Mouse (Mus musculus) liver, embryonic 12.5 days (tissue): ENCODE results near the gene Aldh4a1. TPM values are rescaled to one million over a fixed set of nuclear protein-coding genes. Genes with fewer than 3 reads are reported as not detected.

Experiments
- ATAC-seq: fragments of 200-750 bp; cut with Nextera tagmentation; 2 replicates; pipeline ENCODE4 v1.8.0; 2017; ENCODE audit warnings: moderate number of reproducible peaks, mild to moderate bottlenecking, moderate library complexity
- H3K27ac ChIP-seq: fragments of 300-500 bp; sonication (generic); 2 replicates; pipeline ENCODE4 v1.5.1; 2016; ENCODE audit warnings: mild to moderate bottlenecking
- H3K27me3 ChIP-seq: fragments of 300-500 bp; sonication (generic); replicated peaks from 2 replicates; pipeline ENCODE4 v1.6.1; 2016; ENCODE audit warnings: mild to moderate bottlenecking, moderate library complexity
- H3K36me3 ChIP-seq: fragments of 300-500 bp; sonication (generic); 2 replicates; pipeline ENCODE4 v1.6.1; 2016; ENCODE audit warnings: mild to moderate bottlenecking, moderate library complexity
- H3K4me1 ChIP-seq: fragments of 300-500 bp; sonication (generic); 2 replicates; pipeline ENCODE4 v1.6.1; 2016
- H3K4me2 ChIP-seq: fragments of 300-500 bp; sonication (generic); 2 replicates; pipeline ENCODE4 v1.6.1; 2016; ENCODE audit warnings: mild to moderate bottlenecking, moderate library complexity
- H3K4me3 ChIP-seq: fragments of 300-500 bp; sonication (generic); 2 replicates; pipeline ENCODE4 v1.5.1; 2016; ENCODE audit warnings: mild to moderate bottlenecking, moderate library complexity
- H3K9ac ChIP-seq: fragments of 300-500 bp; sonication (generic); 2 replicates; pipeline ENCODE4 v1.6.1; 2016; ENCODE audit warnings: mild to moderate bottlenecking, moderate library complexity
- H3K9me3 ChIP-seq: fragments of 300-500 bp; sonication (generic); replicated peaks from 2 replicates; pipeline ENCODE4 v1.6.1; 2016; ENCODE audit warnings: mild to moderate bottlenecking, moderate library complexity
- WGBS: fragments of 180-500 bp; shearing (Covaris S2); methylation state at CpG from one replicate; pipeline ENCODE4 v1.1.7; 2016; ENCODE audit not compliant: insufficient replicate concordance; 5-methylcytosine and 5-hydroxymethylcytosine counted together
- polyA plus RNA-seq: library from polyadenylated mRNA; unstranded; fragments of >200 nt; fragmentation: Nextera tagmentation; extraction: Ambion mirVana; gene quantifications from 2 replicates; pipeline ENCODE4 v1.2.1, GENCODE M21; 2016

Gene Aldh4a1
- polyA plus RNA-seq, 1 experiment from 2014 or later = 52.0 TPM

- Histone ChIP-seq H3K36me3 (no peaks in the 10 kb centered on the region), H3K9me3 (no peaks in the 10 kb centered on the region), H3K4me2 (peak overlapping the region; percentile 50), H3K9ac (0 out of 2 replicates have a peak overlapping the region, but pooled peaks have one; percentile 36), H3K27me3 (peaks cover 55% of the 10 kb centered on the region), H3K4me1 (peaks cover 62% of the 10 kb centered on the region), H3K4me3 (0 out of 2 replicates have a peak overlapping the region, but pooled peaks have one; percentile 7), H3K27ac (peak overlapping the region; percentile 71)
- WGBS = 18% methylated on average over 15 of the region's 15 CpGs
- ATAC-seq = no peak
Observed at GRCm38 (mm10) chr4:139580663-139581336, 41.9 kb upstream of the Aldh4a1 start.

DNA sequence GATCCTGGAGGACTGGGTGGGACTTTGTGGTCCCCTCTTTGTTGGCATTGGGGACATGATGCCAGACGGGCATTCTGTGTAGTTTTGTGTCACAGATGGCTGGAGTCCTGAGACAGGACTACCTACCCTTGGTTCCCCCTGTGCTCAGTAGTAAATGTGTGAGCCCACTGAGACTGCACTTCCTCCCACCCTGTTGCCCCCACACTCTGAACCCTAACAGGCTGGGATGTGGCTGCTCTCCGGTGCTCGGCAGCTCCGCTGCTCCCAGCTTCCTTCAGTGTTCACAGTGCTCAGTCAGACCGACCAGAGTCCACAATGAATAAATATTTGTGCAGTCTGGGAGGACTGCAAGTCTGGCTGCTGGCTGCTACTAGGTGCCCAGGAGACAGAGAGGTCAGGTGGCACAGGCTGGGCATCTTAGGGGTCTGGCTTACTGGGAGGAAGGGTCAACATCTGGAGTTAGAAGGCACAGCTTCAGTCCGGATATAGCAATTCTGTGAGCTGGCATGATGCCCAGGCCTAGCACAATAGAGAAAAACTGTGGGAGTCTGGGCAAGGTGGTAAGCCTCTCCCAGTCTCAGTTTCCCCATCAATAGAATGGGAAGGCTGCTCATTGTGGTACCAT is 41.1 kb upstream of the Aldh4a1 start:
- H3K27me3 ChIP-seq = peaks cover 48% of the 10 kb centered on the region
- peak overlapping the region; percentile 71 for H3K27ac ChIP-seq
- ATAC-seq = 0 out of 2 replicates have a peak, but pooled peaks have one; percentile 20
- no peak overlapping the region for H3K9ac ChIP-seq
- H3K9me3 ChIP-seq = no peaks in the 10 kb centered on the region
- no peak overlapping the region for H3K4me3 ChIP-seq
- peaks cover 64% of the 10 kb centered on the region for H3K4me1 ChIP-seq
- H3K4me2 ChIP-seq = peak overlapping the region; percentile 50
- H3K36me3 ChIP-seq = no peaks in the 10 kb centered on the region
- 39% methylated on average over 6 of the region's 6 CpGs for WGBS

DNA sequence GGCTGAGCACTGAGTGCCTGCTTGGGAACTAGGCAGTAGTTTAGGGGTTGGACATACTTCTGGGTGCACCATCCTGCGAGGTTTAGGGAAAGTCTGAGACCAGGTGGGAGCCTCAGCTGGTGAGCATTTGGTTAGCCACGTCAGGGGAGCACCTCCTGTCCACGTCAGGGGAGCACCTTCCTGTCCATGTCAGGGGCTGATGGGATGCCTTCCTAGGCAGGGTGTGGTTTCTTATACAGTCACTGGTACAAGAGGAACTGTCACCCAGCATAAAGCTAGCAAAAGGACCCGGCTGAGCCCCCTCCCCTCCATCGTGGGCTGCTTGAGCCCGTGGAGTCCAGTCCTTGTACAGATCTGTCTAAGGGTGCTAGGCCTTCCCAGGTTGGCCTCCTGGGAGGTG is 40.3 kb upstream of the Aldh4a1 start:
- 52% methylated on average over 6 of the region's 6 CpGs for WGBS

DNA sequence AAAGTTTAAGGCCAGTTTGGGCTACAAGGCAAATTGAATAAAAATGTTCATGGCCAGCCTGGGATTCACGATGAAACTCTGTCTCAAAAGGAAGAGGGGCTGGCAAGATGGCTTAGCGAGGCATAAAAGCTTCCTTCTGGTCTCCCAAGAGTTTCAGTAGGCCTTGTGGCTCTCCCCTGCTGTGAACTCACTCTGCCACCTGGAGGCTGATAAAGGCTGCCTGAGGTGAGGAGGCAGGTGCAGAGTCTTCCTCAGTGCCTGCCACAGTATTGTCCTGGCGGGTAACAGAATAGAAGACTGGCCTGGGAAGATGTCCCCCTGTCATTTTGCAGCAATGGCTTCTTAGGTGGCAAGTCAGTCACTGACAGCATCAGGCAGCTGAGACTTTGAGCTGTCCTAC is 39.8 kb upstream of the Aldh4a1 start:
- Histone ChIP-seq H3K36me3 (no peaks in the 10 kb centered on the region), H3K9ac (no peak overlapping the region), H3K4me2 (no peak overlapping the region), H3K4me3 (no peak overlapping the region), H3K27ac (no peak overlapping the region), H3K27me3 (peaks cover 34% of the 10 kb centered on the region; the same call in 1 of the 2 replicates), H3K4me1 (peaks cover 71% of the 10 kb centered on the region), H3K9me3 (no peaks in the 10 kb centered on the region)
- WGBS = 59% methylated on average over 3 of the region's 3 CpGs
- no peak for ATAC-seq

More for the DNA sequence above, 40.3 kb upstream of the Aldh4a1 start:
- Histone ChIP-seq H3K4me1 (peaks cover 66% of the 10 kb centered on the region), H3K36me3 (no peaks in the 10 kb centered on the region), H3K9ac (no peak overlapping the region), H3K27me3 (peaks cover 40% of the 10 kb centered on the region), H3K27ac (no peak overlapping the region), H3K4me2 (0 out of 2 replicates have a peak overlapping the region, but pooled peaks have one; percentile 50), H3K9me3 (no peaks in the 10 kb centered on the region), H3K4me3 (no peak overlapping the region)
- no peak for ATAC-seq

DNA sequence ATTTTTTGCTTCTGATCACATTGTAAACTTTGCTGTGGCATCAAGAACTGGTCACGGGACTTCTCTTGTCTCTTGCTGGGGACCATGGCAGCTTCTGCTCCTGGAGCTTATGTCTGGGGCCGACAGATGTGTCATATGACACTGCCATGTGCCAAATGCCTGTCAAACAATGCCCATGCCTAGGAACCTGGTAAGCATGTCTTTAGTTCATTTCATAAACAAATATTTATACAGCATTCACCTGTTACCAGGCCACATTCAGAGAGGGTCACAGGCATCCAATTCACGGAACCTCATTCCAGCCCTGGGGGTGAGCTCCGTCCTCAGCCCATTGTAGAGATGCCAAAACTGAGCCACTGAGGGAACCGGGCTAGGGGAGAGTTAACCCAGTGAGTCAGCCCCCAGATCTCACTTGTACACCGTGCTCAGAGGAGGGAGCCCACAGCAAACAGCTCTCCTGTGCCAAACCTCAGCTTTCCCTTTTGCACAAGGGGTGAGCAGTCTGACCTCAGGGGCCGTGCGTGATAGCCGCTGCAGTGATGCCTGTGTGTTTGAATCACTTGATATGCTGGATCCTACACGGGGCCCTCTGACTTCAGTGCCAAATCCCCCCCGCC is 38.9 kb upstream of the Aldh4a1 start:
- no peak for ATAC-seq
- peaks cover 26% of the 10 kb centered on the region; the same call in 1 of the 2 replicates for H3K27me3 ChIP-seq
- no peaks in the 10 kb centered on the region for H3K9me3 ChIP-seq
- no peak overlapping the region for H3K4me3 ChIP-seq
- WGBS = 69% methylated on average over 11 of the region's 11 CpGs
- no peak overlapping the region for H3K4me2 ChIP-seq
- H3K4me1 ChIP-seq = peaks cover 71% of the 10 kb centered on the region
- H3K27ac ChIP-seq = no peak overlapping the region
- H3K9ac ChIP-seq = no peak overlapping the region
- no peaks in the 10 kb centered on the region for H3K36me3 ChIP-seq

GRCm38 (mm10) chr4:139584704-139585103 is 38.0 kb upstream of the Aldh4a1 start:
- no peak overlapping the region for H3K4me2 ChIP-seq
- peaks cover 66% of the 10 kb centered on the region for H3K4me1 ChIP-seq
- WGBS = 81% methylated on average over 11 of the region's 11 CpGs
- no peaks in the 10 kb centered on the region for H3K9me3 ChIP-seq
- no peak overlapping the region for H3K9ac ChIP-seq
- H3K27me3 ChIP-seq = peaks cover 17% of the 10 kb centered on the region; the same call in 1 of the 2 replicates
- H3K36me3 ChIP-seq = no peaks in the 10 kb centered on the region
- ATAC-seq = no peak
- no peak overlapping the region for H3K27ac ChIP-seq
- H3K4me3 ChIP-seq = no peak overlapping the region

- Histone ChIP-seq H3K27ac (no peak overlapping the region), H3K36me3 (no peaks in the 10 kb centered on the region), H3K9ac (no peak overlapping the region), H3K4me1 (peaks cover 58% of the 10 kb centered on the region), H3K4me2 (no peak overlapping the region), H3K27me3 (peaks cover 7% of the 10 kb centered on the region; the same call in 1 of the 2 replicates), H3K9me3 (no peaks in the 10 kb centered on the region), H3K4me3 (no peak overlapping the region)
- WGBS = 66% methylated on average over 7 of the region's 7 CpGs
- peak; percentile 31; the same call in 1 of the 2 replicates for ATAC-seq
Observed at GRCm38 (mm10) chr4:139585713-139586112, 37.0 kb upstream of the Aldh4a1 start.

GRCm38 (mm10) chr4:139587370-139587769 is 35.3 kb upstream of the Aldh4a1 start:
- no peak overlapping the region for H3K4me2 ChIP-seq
- 57% methylated on average over 4 of the region's 4 CpGs for WGBS
- no peaks in the 10 kb centered on the region for H3K36me3 ChIP-seq
- no peak for ATAC-seq
- H3K9ac ChIP-seq = no peak overlapping the region
- H3K27me3 ChIP-seq = no peaks in the 10 kb centered on the region
- no peak overlapping the region for H3K27ac ChIP-seq
- no peak overlapping the region for H3K4me3 ChIP-seq
- H3K9me3 ChIP-seq = no peaks in the 10 kb centered on the region
- peaks cover 44% of the 10 kb centered on the region for H3K4me1 ChIP-seq

- ATAC-seq = no peak
- no peaks in the 10 kb centered on the region for H3K36me3 ChIP-seq
- no peaks in the 10 kb centered on the region for H3K9me3 ChIP-seq
- H3K27me3 ChIP-seq = no peaks in the 10 kb centered on the region
- WGBS = 79% methylated on average over 4 of the region's 4 CpGs
- peaks cover 40% of the 10 kb centered on the region for H3K4me1 ChIP-seq
- no peak overlapping the region for H3K4me3 ChIP-seq
- no peak overlapping the region for H3K9ac ChIP-seq
- no peak overlapping the region for H3K4me2 ChIP-seq
- no peak overlapping the region for H3K27ac ChIP-seq
Observed at GRCm38 (mm10) chr4:139587773-139588172, 34.9 kb upstream of the Aldh4a1 start.

GRCm38 (mm10) chr4:139589351-139590027 is 33.2 kb upstream of the Aldh4a1 start:
- ATAC-seq = no peak
- H3K9ac ChIP-seq = no peak overlapping the region
- H3K36me3 ChIP-seq = no peaks in the 10 kb centered on the region
- H3K27ac ChIP-seq = no peak overlapping the region
- no peaks in the 10 kb centered on the region for H3K9me3 ChIP-seq
- H3K4me3 ChIP-seq = no peak overlapping the region
- H3K27me3 ChIP-seq = no peaks in the 10 kb centered on the region
- H3K4me1 ChIP-seq = peaks cover 34% of the 10 kb centered on the region
- WGBS = 54% methylated on average over 5 of the region's 5 CpGs
- no peak overlapping the region for H3K4me2 ChIP-seq

DNA sequence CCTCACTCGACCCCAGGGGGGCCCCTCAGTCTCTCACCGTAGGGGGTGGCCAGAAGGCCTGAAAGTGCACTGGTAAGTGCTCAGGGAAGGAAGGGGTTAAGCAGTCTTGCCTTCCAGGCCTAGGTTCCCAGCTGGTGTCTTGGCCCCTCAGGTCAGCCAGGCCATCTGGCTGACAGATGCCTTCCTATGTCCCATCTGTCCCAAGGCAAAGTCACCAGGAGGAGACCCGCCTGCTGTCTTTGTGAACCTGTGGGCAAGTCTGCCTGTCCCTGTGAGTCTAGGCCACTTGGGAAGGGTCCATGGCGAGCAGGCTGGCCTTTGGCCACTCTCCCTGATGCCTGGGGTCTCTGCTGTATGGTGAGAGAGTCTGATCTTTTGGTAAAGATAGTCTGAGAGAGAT is 32.2 kb upstream of the Aldh4a1 start:
- peaks cover 33% of the 10 kb centered on the region for H3K4me1 ChIP-seq
- H3K27me3 ChIP-seq = no peaks in the 10 kb centered on the region
- H3K36me3 ChIP-seq = no peaks in the 10 kb centered on the region
- WGBS = 48% methylated on average over 4 of the region's 4 CpGs
- H3K27ac ChIP-seq = no peak overlapping the region
- H3K9ac ChIP-seq = no peak overlapping the region
- no peak overlapping the region for H3K4me2 ChIP-seq
- H3K9me3 ChIP-seq = no peaks in the 10 kb centered on the region
- ATAC-seq = no peak
- H3K4me3 ChIP-seq = no peak overlapping the region

GRCm38 (mm10) chr4:139592895-139593294 is 29.8 kb upstream of the Aldh4a1 start:
- H3K4me2 ChIP-seq = no peak overlapping the region

More at GRCm38 (mm10) chr4:139592895-139593294, 29.8 kb upstream of the Aldh4a1 start:
- no peak for ATAC-seq
- H3K9me3 ChIP-seq = no peaks in the 10 kb centered on the region
- H3K4me3 ChIP-seq = no peak overlapping the region
- peaks cover 20% of the 10 kb centered on the region for H3K27me3 ChIP-seq
- no peak overlapping the region for H3K9ac ChIP-seq
- no peaks in the 10 kb centered on the region for H3K36me3 ChIP-seq
- peaks cover 36% of the 10 kb centered on the region for H3K4me1 ChIP-seq
- no peak overlapping the region for H3K27ac ChIP-seq
- WGBS = 66% methylated on average over 7 of the region's 7 CpGs
